Mouse (Mus musculus) brain, embryonic 14.5 days (tissue): ENCODE results near the gene Fgr. TPM values are rescaled to one million over a fixed set of nuclear protein-coding genes. Genes with fewer than 3 reads are reported as not detected.
"Not testable (repeated sequence)": the region's sequence is repeated elsewhere in the genome, so short reads cannot be mapped to it uniquely, and the experiment has no call there.

Source experiments
- DNase-seq: peaks from one replicate; pipeline ENCODE4 v3.0.0-alpha.2; 2011; ENCODE audit warnings: low read depth
- CTCF ChIP-seq: fragments of 200-500 bp; IDR thresholded peaks from 2 replicates; pipeline ENCODE4 v1.5.1; 2012; ENCODE audit warnings: inconsistent platforms, mild to moderate bottlenecking, moderate library complexity, borderline replicate concordance; ENCODE audit not compliant: insufficient read depth, insufficient read length; ENCODE audit errors: extremely low read depth
- POLR2A ChIP-seq: fragments of 200-500 bp; IDR thresholded peaks from 2 replicates; pipeline ENCODE4 v1.6.1; 2012; ENCODE audit warnings: mild to moderate bottlenecking, inconsistent platforms, borderline replicate concordance; ENCODE audit not compliant: poor library complexity, insufficient read depth, insufficient read length, severe bottlenecking; ENCODE audit errors: extremely low read depth
- polyA plus RNA-seq: library from polyadenylated mRNA; depleted of rRNA; stranded (reverse); fragments of >200 nt; gene quantifications from 2 replicates; pipeline ENCODE4 v1.2.3, GENCODE M21; 2012; rRNA removed

Fgr gene
- 0.09 and 0.15 TPM in 2 replicates for polyA plus RNA-seq

GRCm38 (mm10) chr4:132973814-132974398 is at the start of gene Fgr:
Fgr (plus strand) TSS chr4:132974095.
- TF ChIP-seq CTCF (no peak), POLR2A (no peak)
- no peak for DNase-seq

GRCm38 (mm10) chr4:132926520-132926919 is 47.4 kb upstream of the Fgr start:
- DNase-seq: not testable (repeated sequence)

GRCm38 (mm10) chr4:132930784-132931183 is 43.1 kb upstream of the Fgr start:
- peak; percentile 58 for DNase-seq
- TF ChIP-seq CTCF (peak; percentile 64), POLR2A (no peak)

- DNase-seq: no peak
- TF ChIP-seq POLR2A (no peak), CTCF (no peak)
Measured at GRCm38 (mm10) chr4:132932752-132933404, 41.0 kb upstream of the Fgr start.

- peak; percentile 60 for DNase-seq
Measured at GRCm38 (mm10) chr4:132934639-132935038, 39.3 kb upstream of the Fgr start.

GRCm38 (mm10) chr4:132938181-132938941 is 35.5 kb upstream of the Fgr start:
- DNase-seq: peak; percentile 93

More at GRCm38 (mm10) chr4:132934639-132935038, 39.3 kb upstream of the Fgr start:
- TF ChIP-seq POLR2A: no peak
- TF ChIP-seq CTCF: no peak

GRCm38 (mm10) chr4:132939421-132940127 is 34.3 kb upstream of the Fgr start:
- TF ChIP-seq POLR2A: no peak
- peak; percentile 78 for TF ChIP-seq CTCF
- peak; percentile 61 for DNase-seq

More at GRCm38 (mm10) chr4:132938181-132938941, 35.5 kb upstream of the Fgr start:
- TF ChIP-seq CTCF: no peak
- no peak for TF ChIP-seq POLR2A

GRCm38 (mm10) chr4:132941012-132941729 is 32.7 kb upstream of the Fgr start:
- no peak for DNase-seq
- TF ChIP-seq CTCF (no peak), POLR2A (no peak)

- TF ChIP-seq CTCF (no peak), POLR2A (no peak)
- DNase-seq: no peak
Measured at GRCm38 (mm10) chr4:132943088-132943487, 30.8 kb upstream of the Fgr start.

GRCm38 (mm10) chr4:132944106-132944505 is 29.8 kb upstream of the Fgr start:
- DNase-seq: no peak
- TF ChIP-seq POLR2A (no peak), CTCF (no peak)

GRCm38 (mm10) chr4:132944776-132945175 is 29.1 kb upstream of the Fgr start:
- TF ChIP-seq CTCF: no peak
- no peak for TF ChIP-seq POLR2A
- DNase-seq: no peak

GRCm38 (mm10) chr4:132945261-132946046 is 28.4 kb upstream of the Fgr start:
- TF ChIP-seq CTCF (peak; percentile 95), POLR2A (no peak)
- DNase-seq: peak; percentile 91
